Mouse (Mus musculus) cerebellum, adult 2 months (tissue): ENCODE data around the gene Prr23a1.

Source experiments
- CTCF ChIP-seq: fragments of 200-500 bp; IDR thresholded peaks from 2 replicates; pipeline ENCODE4 v1.5.1; 2011; ENCODE audit warnings: low read depth, mild to moderate bottlenecking, control low read depth, low read length, moderate library complexity, borderline replicate concordance; ENCODE audit not compliant: insufficient read depth
- POLR2A ChIP-seq: fragments of 200-500 bp; IDR thresholded peaks from 2 replicates; pipeline ENCODE4 v1.6.1; 2011; ENCODE audit warnings: low read length, control low read depth, borderline replicate concordance; ENCODE audit not compliant: insufficient read depth

GRCm38 (mm10) chr9:98819481-98819880, 22.8 kb upstream of the Prr23a1 start:
- TF ChIP-seq POLR2A (no peak), CTCF (no peak)
